Mouse (Mus musculus) common myeloid progenitor, adult 5-6 weeks (primary cell): ENCODE measurements around the gene Sdc3. TPM values are rescaled to one million over a fixed set of nuclear protein-coding genes. Genes with fewer than 3 reads are reported as not detected.

Experiments
- ATAC-seq: replicated peaks from 2 replicates; pipeline ENCODE4 v1.8.0; 2016; ENCODE audit warnings: low read depth, mild to moderate bottlenecking, moderate TSS enrichment, inconsistent platforms; ENCODE audit not compliant: poor library complexity, severe bottlenecking
- total RNA-seq: library from RNA; stranded (forward); fragments of 200-1000, 187-1606 nt; gene quantifications from 2 replicates; pipeline ENCODE4 v1.2.3, GENCODE M21; 2017

Gene Sdc3
- total RNA-seq, 1 experiment from 2014 or later = 2.1 TPM

DNA sequence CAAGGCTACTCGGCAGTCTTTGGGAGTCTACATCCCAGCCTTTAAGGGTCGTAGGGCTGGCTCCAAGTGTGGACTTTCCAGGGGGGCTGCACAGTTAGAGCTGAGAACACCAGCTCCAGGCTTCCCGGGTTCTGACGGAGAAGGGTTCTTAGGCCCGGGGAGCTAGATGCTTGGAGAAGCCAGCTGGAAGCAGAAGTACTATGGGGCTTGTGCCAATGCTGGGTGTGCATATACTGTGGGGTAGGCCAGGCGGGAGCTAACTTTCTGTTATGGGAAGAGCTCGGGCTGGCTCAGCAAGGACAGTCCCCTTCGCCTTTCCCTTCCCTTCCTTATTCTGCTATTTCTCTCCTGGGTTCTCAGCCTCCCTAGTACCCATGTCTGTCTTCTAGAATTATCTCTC is 23.5 kb downstream of the Sdc3 start:
- no peak for ATAC-seq

DNA sequence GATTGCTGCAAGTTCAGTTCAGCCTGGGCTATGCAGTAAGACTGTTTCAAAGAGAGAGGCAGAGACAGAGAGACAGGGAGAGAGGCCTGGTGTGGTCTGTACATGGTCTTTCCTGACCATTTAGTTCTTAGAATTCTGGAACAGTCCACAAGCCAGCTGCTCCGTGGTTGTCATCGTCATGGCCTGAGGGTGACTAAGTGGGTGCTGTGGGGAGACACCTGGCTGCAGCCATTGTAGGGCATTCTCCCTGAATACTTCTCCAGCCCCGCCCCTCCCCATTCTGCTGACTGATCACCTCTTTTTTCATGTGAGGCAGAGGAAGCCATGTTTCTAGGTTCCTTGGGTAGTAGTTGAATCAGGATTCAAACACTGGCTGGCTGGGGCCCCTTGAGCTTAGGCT is 27.5 kb downstream of the Sdc3 start:
- no peak for ATAC-seq

DNA sequence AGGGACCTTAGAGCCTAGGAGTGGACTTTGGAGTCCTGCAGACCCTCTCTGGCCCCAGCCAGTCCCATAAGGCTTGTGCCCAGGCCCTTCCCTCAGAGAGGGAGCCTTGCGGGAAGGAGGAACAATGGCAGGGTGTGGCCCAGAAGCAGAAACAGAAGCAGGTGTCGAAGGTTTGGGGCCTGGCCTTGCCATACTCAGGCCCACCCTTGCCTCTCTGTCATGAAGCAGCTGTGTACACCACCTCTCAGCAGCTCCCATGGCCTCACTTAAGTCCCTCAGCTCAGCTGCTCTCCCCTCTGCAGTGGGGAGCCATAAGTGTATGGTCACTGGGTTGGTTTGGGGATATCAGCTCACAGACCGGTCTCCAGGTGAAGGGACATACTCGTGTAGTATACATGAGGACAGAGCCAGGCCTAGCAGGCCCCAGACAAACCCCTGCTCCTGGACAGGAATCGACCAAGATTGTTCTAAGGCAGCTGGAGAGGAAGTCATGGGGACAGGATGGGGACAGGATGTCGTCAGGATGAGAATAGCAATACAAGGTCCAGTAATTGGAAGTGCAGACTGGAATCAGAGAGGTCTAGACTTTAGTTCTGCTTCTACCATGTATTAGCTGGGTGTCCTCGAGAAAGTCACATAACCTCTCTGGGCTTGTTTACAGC is 28.4 kb downstream of the Sdc3 start:
- no peak for ATAC-seq

DNA sequence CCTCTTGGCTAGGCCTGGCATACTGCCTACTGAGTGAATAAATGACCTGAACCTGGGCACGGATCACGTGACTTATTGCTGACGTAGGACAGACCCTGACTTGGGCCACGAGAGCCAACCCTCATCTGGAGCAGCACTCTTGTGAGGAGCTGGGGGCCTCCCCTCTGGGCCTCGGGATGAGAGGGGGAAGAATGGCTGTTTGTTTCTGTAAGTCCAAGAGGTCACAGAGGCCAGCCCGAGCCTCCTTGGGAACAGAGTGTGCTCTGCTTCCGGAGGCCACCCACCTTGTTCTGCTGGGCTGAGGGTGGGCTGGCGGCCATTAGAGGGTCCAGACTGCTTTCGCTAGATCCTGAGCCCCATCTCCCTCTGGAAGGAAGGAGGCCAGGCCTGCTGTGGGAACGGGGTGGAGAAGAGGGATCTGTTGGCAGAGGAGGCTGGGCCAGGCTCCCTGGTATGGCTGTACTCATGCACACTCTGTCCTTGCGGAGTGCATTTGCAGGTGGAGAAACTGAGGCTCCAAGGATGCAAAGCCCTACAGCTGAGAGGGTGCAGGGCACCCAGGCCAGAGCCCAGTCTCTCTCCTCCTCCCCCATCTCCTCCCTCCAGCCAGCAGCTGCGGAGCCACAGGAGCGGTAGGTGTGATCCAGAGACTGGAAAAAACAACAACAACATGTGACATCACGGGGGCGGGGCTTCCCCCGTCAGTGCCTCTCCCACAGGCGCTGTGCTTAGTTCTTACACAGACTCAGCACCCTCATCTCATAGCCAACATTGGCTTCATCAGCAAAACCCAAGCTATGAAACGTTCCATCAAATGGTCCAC is 36.7 kb downstream of the Sdc3 start:
- ATAC-seq = no peak

- ATAC-seq = no peak
Measured at GRCm38 (mm10) chr4:130834122-130834521, 41.8 kb downstream of the Sdc3 start.

DNA sequence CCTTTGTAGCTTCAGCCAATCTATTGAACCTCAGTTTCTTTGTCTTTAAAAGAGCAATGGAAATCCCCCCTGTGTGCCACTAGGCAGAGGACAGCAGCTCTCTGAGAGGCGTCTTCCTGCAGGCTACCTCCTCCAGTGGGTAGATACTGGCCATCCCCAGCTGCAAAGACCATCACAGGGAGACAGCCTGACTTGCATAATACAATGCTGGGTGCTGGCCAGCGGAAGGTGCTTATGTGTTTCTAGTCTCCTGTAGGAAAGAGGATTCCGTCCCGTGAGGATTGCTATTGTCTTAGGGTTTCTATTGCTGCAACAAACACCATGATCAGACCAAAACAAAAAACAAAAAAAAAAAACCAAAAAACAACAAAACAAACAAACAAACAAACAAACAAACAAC is 43.2 kb downstream of the Sdc3 start:
- no peak for ATAC-seq

GRCm38 (mm10) chr4:130836281-130837061 is 44.1 kb downstream of the Sdc3 start:
- no peak for ATAC-seq

DNA sequence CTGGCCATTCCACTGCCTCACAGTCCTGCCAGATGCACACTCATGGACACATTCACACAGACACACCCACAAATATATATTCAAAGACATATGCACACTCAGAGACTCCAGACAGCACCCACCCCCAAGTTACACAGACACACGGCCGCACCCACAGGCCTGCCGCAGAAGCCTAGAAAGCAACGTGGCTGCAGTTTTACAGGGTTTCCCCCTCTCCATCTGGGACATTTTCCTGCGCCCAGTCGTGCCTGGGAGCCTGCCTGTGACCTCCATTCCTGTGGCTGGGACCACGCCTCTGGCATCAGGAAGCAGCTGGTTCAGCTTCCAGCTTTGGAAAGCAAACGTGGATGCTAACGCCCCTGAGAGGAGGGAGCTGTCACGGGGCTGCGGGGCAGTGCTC is 46.2 kb downstream of the Sdc3 start:
- no peak for ATAC-seq

GRCm38 (mm10) chr4:130841107-130841840 is 48.9 kb downstream of the Sdc3 start:
- ATAC-seq = 0 out of 2 replicates have a peak, but pooled peaks have one; percentile 42

GRCm38 (mm10) chr4:130848814-130849213 is 56.5 kb downstream of the Sdc3 start:
- ATAC-seq = no peak

- ATAC-seq = no peak
Measured at GRCm38 (mm10) chr4:130857661-130858060, 65.3 kb downstream of the Sdc3 start.

GRCm38 (mm10) chr4:130858880-130859279 is 66.5 kb downstream of the Sdc3 start:
- no peak for ATAC-seq

- ATAC-seq = no peak
Measured at GRCm38 (mm10) chr4:130859467-130859866, 67.1 kb downstream of the Sdc3 start.

DNA sequence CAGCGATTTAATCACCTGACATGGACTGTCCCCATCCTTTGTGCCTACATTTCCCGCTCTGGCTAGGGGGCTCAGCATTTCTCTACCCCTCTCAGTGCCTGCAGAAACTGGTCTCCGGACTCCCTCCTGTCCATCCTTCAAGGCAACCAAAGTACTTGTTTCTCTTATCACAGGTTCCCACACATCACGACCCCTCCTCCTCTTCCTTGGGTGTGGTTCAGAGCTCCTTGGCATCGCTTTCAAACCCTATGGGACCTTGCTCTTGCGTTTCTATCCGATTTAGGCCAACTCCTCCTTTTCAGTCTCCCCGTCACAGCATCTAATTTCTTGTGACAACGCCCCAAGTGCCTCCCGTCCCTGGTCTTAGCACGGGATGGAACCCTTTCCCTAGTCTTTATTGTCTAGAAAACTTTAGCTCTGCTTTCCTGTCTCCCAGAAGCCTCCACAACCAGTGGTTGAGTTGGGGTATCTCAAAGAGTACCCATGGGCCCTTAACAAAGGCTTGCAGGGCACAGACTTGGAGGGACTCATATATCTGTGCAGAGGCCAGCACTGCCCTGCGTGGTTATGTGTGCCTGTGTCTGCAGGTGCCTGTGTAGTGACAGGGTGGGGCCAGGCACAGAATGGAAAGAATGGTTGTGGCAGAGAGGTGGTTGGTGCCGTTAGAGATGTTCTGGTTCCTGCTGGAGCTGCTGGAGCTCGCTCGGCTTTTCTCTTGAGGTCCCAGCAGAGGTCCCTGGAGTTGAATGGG is 68.7 kb downstream of the Sdc3 start:
- ATAC-seq = no peak

DNA sequence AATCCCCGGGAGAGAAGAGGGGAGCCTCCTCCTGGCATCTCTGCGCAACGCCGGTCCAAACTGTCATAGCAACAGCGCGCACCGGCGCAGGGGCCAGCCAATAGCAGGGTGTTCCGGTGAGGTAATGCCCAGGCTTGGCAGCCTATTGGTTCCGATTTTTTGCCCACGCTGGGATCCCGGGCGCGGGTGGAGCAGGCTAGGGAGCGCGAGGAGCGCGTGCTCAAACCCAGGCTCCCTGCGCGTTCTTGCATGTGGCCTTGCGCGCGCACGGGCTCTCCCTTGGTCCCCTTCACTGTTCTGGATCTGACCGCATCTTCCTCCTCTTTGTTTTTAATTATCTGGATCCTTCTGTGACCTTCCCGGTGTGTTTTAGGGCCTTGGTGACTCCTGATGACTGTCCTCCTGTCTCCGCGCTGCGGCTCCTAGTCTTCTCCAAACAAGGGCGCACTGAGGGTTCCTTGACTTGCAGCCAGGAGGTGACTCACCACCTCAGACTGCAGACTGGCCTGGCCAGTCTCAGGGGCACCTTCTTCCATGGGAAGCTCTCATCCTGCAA is 69.4 kb downstream of the Sdc3 start:
- ATAC-seq = no peak

GRCm38 (mm10) chr4:130862538-130862937 is 70.2 kb downstream of the Sdc3 start:
- ATAC-seq = no peak

GRCm38 (mm10) chr4:130865460-130865859 is 73.1 kb downstream of the Sdc3 start:
- ATAC-seq = no peak

- no peak for ATAC-seq
Measured at GRCm38 (mm10) chr4:130865901-130866371, 73.6 kb downstream of the Sdc3 start.

DNA sequence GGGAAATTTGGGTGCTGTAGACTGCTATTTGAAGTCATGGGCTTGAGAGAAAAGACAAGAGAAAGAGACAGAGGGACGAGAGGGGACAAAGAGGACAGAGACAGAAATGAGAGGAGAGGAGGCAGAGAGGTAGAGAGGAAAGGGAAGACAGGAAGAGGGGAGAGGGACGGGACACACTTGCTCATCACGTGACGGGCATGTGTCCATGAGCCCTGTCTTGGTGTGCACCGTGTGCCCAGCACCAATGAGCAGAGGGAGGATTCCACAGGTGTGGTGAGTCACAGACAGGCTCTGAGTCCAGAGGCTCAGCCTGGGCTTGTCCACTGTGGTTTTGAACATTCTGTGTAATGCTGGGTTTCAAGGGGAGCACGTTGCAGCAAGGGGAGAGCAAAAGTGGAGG is 75.6 kb downstream of the Sdc3 start:
- ATAC-seq = no peak
